Mouse (Mus musculus): ENCODE measurements around the gene Pagr1b. TPM values are rescaled to one million over a fixed set of nuclear protein-coding genes. Genes with fewer than 3 reads are reported as not detected.

The Pagr1b gene
- polyA plus RNA-seq, 1 experiment: not detected

- TF ChIP-seq CTCF (IDR thresholded peaks at IDR 0.05; ENCODE audit: control insufficient read depth, insufficient read depth, low read length) (no peak), POLR2A (IDR thresholded peaks at IDR 0.05; ENCODE audit: borderline replicate concordance, control insufficient read depth, low read depth, low read length) (no peak)
- WGBS: 82% methylated on average over 4 of the region's 4 CpGs
- H3K27ac ChIP-seq (ENCODE audit: control insufficient read depth, insufficient read depth, low read depth, low read length, poor library complexity): no peak overlapping the region
- H3K4me1 ChIP-seq (ENCODE audit: control insufficient read depth, insufficient read depth, low read length): peaks cover 2% of the 10 kb centered on the region
- no peak overlapping the region for H3K4me3 ChIP-seq (replicated peaks; ENCODE audit: control insufficient read depth, low read depth, low read length)
Observed at GRCm38 (mm10) chr7:126961965-126962364, 54.3 kb downstream of the Pagr1b start.

GRCm38 (mm10) chr7:126961095-126961494, 55.2 kb downstream of the Pagr1b start:
- Histone ChIP-seq H3K4me3 (replicated peaks; ENCODE audit: control insufficient read depth, low read depth, low read length) (no peak overlapping the region), H3K27ac (ENCODE audit: control insufficient read depth, insufficient read depth, low read depth, low read length, poor library complexity) (no peak overlapping the region), H3K4me1 (ENCODE audit: control insufficient read depth, insufficient read depth, low read length) (peaks cover 2% of the 10 kb centered on the region)
- 89% methylated on average over 5 of the region's 5 CpGs for WGBS
- TF ChIP-seq POLR2A (IDR thresholded peaks at IDR 0.05; ENCODE audit: borderline replicate concordance, control insufficient read depth, low read depth, low read length): no peak
- no peak for TF ChIP-seq CTCF (IDR thresholded peaks at IDR 0.05; ENCODE audit: control insufficient read depth, insufficient read depth, low read length)

DNA sequence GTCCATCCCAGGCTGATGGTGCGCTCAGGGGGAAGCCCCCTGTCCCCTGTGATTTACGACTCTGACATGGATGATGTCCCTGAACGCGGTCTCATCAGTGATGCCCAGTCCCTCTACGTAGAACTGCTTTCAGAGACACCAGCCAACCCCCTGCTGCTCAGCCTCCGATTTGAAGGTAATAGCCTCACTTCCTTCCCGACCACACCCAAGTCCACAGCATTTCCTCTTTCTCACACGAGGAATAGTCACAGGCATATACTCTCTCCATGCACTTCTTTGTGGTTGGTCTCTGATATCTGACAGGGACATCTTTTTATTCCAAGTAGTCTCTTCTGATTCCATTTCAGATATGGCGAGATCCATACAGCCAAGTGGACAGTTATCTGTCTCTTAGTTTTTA, 56.5 kb downstream of the Pagr1b start:
- WGBS: 46% methylated on average over 9 of the region's 9 CpGs
- peaks cover 2% of the 10 kb centered on the region for H3K4me1 ChIP-seq (ENCODE audit: control insufficient read depth, insufficient read depth, low read length)
- no peak for TF ChIP-seq POLR2A (IDR thresholded peaks at IDR 0.05; ENCODE audit: borderline replicate concordance, control insufficient read depth, low read depth, low read length)
- TF ChIP-seq CTCF (IDR thresholded peaks at IDR 0.05; ENCODE audit: control insufficient read depth, insufficient read depth, low read length): no peak
- no peak overlapping the region for H3K27ac ChIP-seq (ENCODE audit: control insufficient read depth, insufficient read depth, low read depth, low read length, poor library complexity)
- no peak overlapping the region for H3K4me3 ChIP-seq (replicated peaks; ENCODE audit: control insufficient read depth, low read depth, low read length)

- WGBS: 22% methylated on average over 3 of the region's 3 CpGs
- Histone ChIP-seq H3K27ac (ENCODE audit: control insufficient read depth, insufficient read depth, low read depth, low read length, poor library complexity) (no peak overlapping the region), H3K4me3 (replicated peaks; ENCODE audit: control insufficient read depth, low read depth, low read length) (no peak overlapping the region), H3K4me1 (ENCODE audit: control insufficient read depth, insufficient read depth, low read length) (peaks cover 2% of the 10 kb centered on the region)
- TF ChIP-seq CTCF (IDR thresholded peaks at IDR 0.05; ENCODE audit: control insufficient read depth, insufficient read depth, low read length) (no peak), POLR2A (IDR thresholded peaks at IDR 0.05; ENCODE audit: borderline replicate concordance, control insufficient read depth, low read depth, low read length) (no peak)
Observed at GRCm38 (mm10) chr7:126955125-126955524, 61.2 kb downstream of the Pagr1b start.

DNA sequence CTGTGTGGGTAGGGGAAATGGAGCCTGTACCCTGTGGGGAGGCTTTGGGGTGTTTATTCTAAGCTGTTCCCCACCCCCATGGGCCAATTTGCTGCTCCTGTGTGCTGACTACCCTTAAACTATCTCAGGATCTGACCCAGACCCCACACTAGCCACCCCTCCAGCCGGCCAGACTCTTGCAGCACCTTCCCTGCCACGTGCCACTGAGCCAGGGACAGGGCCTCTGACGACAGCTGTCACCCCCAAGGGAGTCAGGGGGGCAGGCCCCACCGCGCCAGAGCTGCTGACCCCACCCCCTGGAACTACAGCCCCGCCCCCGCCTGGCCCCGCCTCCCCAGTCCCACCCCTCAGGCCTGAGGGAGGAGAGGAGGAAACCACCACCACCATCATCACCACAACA, 63.6 kb downstream of the Pagr1b start:
- Histone ChIP-seq H3K4me3 (replicated peaks; ENCODE audit: control insufficient read depth, low read depth, low read length) (no peak overlapping the region), H3K4me1 (ENCODE audit: control insufficient read depth, insufficient read depth, low read length) (no peaks in the 10 kb centered on the region), H3K27ac (ENCODE audit: control insufficient read depth, insufficient read depth, low read depth, low read length, poor library complexity) (no peak overlapping the region)
- no peak for TF ChIP-seq POLR2A (IDR thresholded peaks at IDR 0.05; ENCODE audit: borderline replicate concordance, control insufficient read depth, low read depth, low read length)
- no peak for TF ChIP-seq CTCF (IDR thresholded peaks at IDR 0.05; ENCODE audit: control insufficient read depth, insufficient read depth, low read length)
- 8% methylated on average over 7 of the region's 8 CpGs for WGBS

DNA sequence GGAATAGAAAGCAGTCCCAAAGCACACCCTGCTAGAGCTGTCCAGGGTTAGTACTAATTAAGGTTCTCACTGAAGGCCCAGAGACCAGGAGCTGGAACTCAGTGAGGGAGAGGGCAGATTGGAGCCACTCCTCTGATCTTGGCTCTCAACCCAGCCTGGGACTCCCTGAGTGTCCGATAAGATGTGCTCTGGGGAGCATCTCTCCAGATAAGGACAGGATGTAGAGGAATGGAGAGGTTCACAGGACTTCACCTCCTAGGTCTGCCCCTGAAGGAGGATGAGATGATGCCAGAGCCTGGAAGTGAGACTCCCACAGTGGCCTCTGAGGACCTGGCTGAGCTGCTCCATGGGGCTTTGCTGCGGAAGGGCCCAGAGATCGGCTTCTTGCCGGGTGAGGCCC, 64.5 kb downstream of the Pagr1b start:
- TF ChIP-seq POLR2A (IDR thresholded peaks at IDR 0.05; ENCODE audit: borderline replicate concordance, control insufficient read depth, low read depth, low read length) (no peak), CTCF (IDR thresholded peaks at IDR 0.05; ENCODE audit: control insufficient read depth, insufficient read depth, low read length) (no peak)
- WGBS: 35% methylated on average over 4 of the region's 4 CpGs
- Histone ChIP-seq H3K4me3 (replicated peaks; ENCODE audit: control insufficient read depth, low read depth, low read length) (no peak overlapping the region), H3K27ac (ENCODE audit: control insufficient read depth, insufficient read depth, low read depth, low read length, poor library complexity) (no peak overlapping the region), H3K4me1 (ENCODE audit: control insufficient read depth, insufficient read depth, low read length) (no peaks in the 10 kb centered on the region)

Other genes with a start within 250 kb of the Pagr1b start
- gene Ypel3, start 239.5 kb downstream of the Pagr1b start, polyA plus RNA-seq (2011; ENCODE audit: insufficient read depth, insufficient read length, low replicate concordance, missing spikeins): 236 and 411 TPM in 2 replicates
- 7.5 and 13.7 TPM in 2 replicates for gene Tbx6, start 235.0 kb downstream of the Pagr1b start, polyA plus RNA-seq (2011; ENCODE audit: insufficient read depth, insufficient read length, low replicate concordance, missing spikeins)
- 90.6 and 130 TPM in 2 replicates for gene Ppp4c, start 224.0 kb downstream of the Pagr1b start, polyA plus RNA-seq (2011; ENCODE audit: insufficient read depth, insufficient read length, low replicate concordance, missing spikeins)
- 1.9 TPM in 1 of 2 replicates, not detected in the other for gene Fam57b, start 218.8 kb downstream of the Pagr1b start, polyA plus RNA-seq (2011; ENCODE audit: insufficient read depth, insufficient read length, low replicate concordance, missing spikeins)
- not detected in 2 replicates for gene 4930451I11Rik, start 184.8 kb downstream of the Pagr1b start, polyA plus RNA-seq (2011; ENCODE audit: insufficient read depth, insufficient read length, low replicate concordance, missing spikeins)
- gene Doc2a, start 169.1 kb downstream of the Pagr1b start, polyA plus RNA-seq (2011; ENCODE audit: insufficient read depth, insufficient read length, low replicate concordance, missing spikeins): not detected in 2 replicates
- 77.2 and 107 TPM in 2 replicates for gene Hirip3, start 154.5 kb downstream of the Pagr1b start, polyA plus RNA-seq (2011; ENCODE audit: insufficient read depth, insufficient read length, low replicate concordance, missing spikeins)
- 38.1 and 59.7 TPM in 2 replicates for gene Ino80e, start 154.1 kb downstream of the Pagr1b start, polyA plus RNA-seq (2011; ENCODE audit: insufficient read depth, insufficient read length, low replicate concordance, missing spikeins)
- gene Taok2, start 131.8 kb downstream of the Pagr1b start, polyA plus RNA-seq (2011; ENCODE audit: insufficient read depth, insufficient read length, low replicate concordance, missing spikeins): 113 and 149 TPM in 2 replicates
- 39.9 and 76.2 TPM in 2 replicates for gene Tmem219, start 93.6 kb downstream of the Pagr1b start, polyA plus RNA-seq (2011; ENCODE audit: insufficient read depth, insufficient read length, low replicate concordance, missing spikeins)
- gene Kctd13, start 87.6 kb downstream of the Pagr1b start, polyA plus RNA-seq (2011; ENCODE audit: insufficient read depth, insufficient read length, low replicate concordance, missing spikeins): 4.0 and 17.3 TPM in 2 replicates
- not detected in 2 replicates for gene Asphd1, start 66.9 kb downstream of the Pagr1b start, polyA plus RNA-seq (2011; ENCODE audit: insufficient read depth, insufficient read length, low replicate concordance, missing spikeins)
- 0.83 and 3.5 TPM in 2 replicates for gene Sez6l2, start 65.9 kb downstream of the Pagr1b start, polyA plus RNA-seq (2011; ENCODE audit: insufficient read depth, insufficient read length, low replicate concordance, missing spikeins)
- 51.4 and 89.1 TPM in 2 replicates for gene Cdipt, start 40.6 kb downstream of the Pagr1b start, polyA plus RNA-seq (2011; ENCODE audit: insufficient read depth, insufficient read length, low replicate concordance, missing spikeins)
- 2.3 and 2.4 TPM in 2 replicates for gene Cdiptos, start 40.4 kb downstream of the Pagr1b start, polyA plus RNA-seq (2011; ENCODE audit: insufficient read depth, insufficient read length, low replicate concordance, missing spikeins)
- 6.3 and 15.1 TPM in 2 replicates for gene Mvp, start 1.9 kb downstream of the Pagr1b start, polyA plus RNA-seq (2011; ENCODE audit: insufficient read depth, insufficient read length, low replicate concordance, missing spikeins)
- 20.4 TPM in 1 of 2 replicates, not detected in the other for gene Pagr1a, start 868 bp upstream of the Pagr1b start, polyA plus RNA-seq (2011; ENCODE audit: insufficient read depth, insufficient read length, low replicate concordance, missing spikeins)
- gene Gm42742, start 4.6 kb upstream of the Pagr1b start, polyA plus RNA-seq (2011; ENCODE audit: insufficient read depth, insufficient read length, low replicate concordance, missing spikeins): 11.2 and 52.5 TPM in 2 replicates
- 5.3 TPM in 1 of 2 replicates, not detected in the other for gene Prrt2, start 4.7 kb upstream of the Pagr1b start, polyA plus RNA-seq (2011; ENCODE audit: insufficient read depth, insufficient read length, low replicate concordance, missing spikeins)
- gene Maz, start 10.6 kb upstream of the Pagr1b start, polyA plus RNA-seq (2011; ENCODE audit: insufficient read depth, insufficient read length, low replicate concordance, missing spikeins): 153 and 314 TPM in 2 replicates
- gene Kif22, start 26.0 kb upstream of the Pagr1b start, polyA plus RNA-seq (2011; ENCODE audit: insufficient read depth, insufficient read length, low replicate concordance, missing spikeins): 114 and 164 TPM in 2 replicates
- 3.1 TPM in 1 of 2 replicates, not detected in the other for gene Zg16, start 70.8 kb upstream of the Pagr1b start, polyA plus RNA-seq (2011; ENCODE audit: insufficient read depth, insufficient read length, low replicate concordance, missing spikeins)
- gene AI467606, start 74.9 kb upstream of the Pagr1b start, polyA plus RNA-seq (2011; ENCODE audit: insufficient read depth, insufficient read length, low replicate concordance, missing spikeins): 13.6 and 36.8 TPM in 2 replicates
- gene Qprt, start 105.7 kb upstream of the Pagr1b start, polyA plus RNA-seq (2011; ENCODE audit: insufficient read depth, insufficient read length, low replicate concordance, missing spikeins): 1.4 and 10.6 TPM in 2 replicates
- 29.7 and 49.2 TPM in 2 replicates for gene Spn, start 121.3 kb upstream of the Pagr1b start, polyA plus RNA-seq (2011; ENCODE audit: insufficient read depth, insufficient read length, low replicate concordance, missing spikeins)
- gene Cd2bp2, start 179.6 kb upstream of the Pagr1b start, polyA plus RNA-seq (2011; ENCODE audit: insufficient read depth, insufficient read length, low replicate concordance, missing spikeins): 46.6 and 64.1 TPM in 2 replicates
- gene Tbc1d10b, start 192.0 kb upstream of the Pagr1b start, polyA plus RNA-seq (2011; ENCODE audit: insufficient read depth, insufficient read length, low replicate concordance, missing spikeins): 53.6 and 84.9 TPM in 2 replicates
- gene Mylpf, start 192.4 kb upstream of the Pagr1b start, polyA plus RNA-seq (2011; ENCODE audit: insufficient read depth, insufficient read length, low replicate concordance, missing spikeins): 32.2 and 126 TPM in 2 replicates
- 2.6 and 6.6 TPM in 2 replicates for gene Zfp553, start 216.6 kb upstream of the Pagr1b start, polyA plus RNA-seq (2011; ENCODE audit: insufficient read depth, insufficient read length, low replicate concordance, missing spikeins)
- gene Sept1, start 216.6 kb upstream of the Pagr1b start, polyA plus RNA-seq (2011; ENCODE audit: insufficient read depth, insufficient read length, low replicate concordance, missing spikeins): 76.8 and 153 TPM in 2 replicates
- 10.6 and 13.1 TPM in 2 replicates for gene Zfp771, start 227.8 kb upstream of the Pagr1b start, polyA plus RNA-seq (2011; ENCODE audit: insufficient read depth, insufficient read length, low replicate concordance, missing spikeins)
- gene Dctpp1, start 244.2 kb upstream of the Pagr1b start, polyA plus RNA-seq (2011; ENCODE audit: insufficient read depth, insufficient read length, low replicate concordance, missing spikeins): 23.2 and 50.6 TPM in 2 replicates

Data from bone marrow, adult 2 months (tissue).